Mouse (Mus musculus): ENCODE measurements around the gene BC029722.

Gene BC029722

GRCm38 (mm10) chr2:155778004-155778403 lies 41.2 kb downstream of the BC029722 start:
- peak in 1 of 2 experiments; percentile 46 for DNase-seq

GRCm38 (mm10) chr2:155777688-155777985 lies 41.6 kb downstream of the BC029722 start:
- DNase-seq, result peak in 1 of 2 experiments; percentile 60

- peak; percentile 58 to 62 for DNase-seq
Measured at GRCm38 (mm10) chr2:155776824-155777687, 42.2 kb downstream of the BC029722 start.

- peak; percentile 90 to 93 for DNase-seq
Measured at GRCm38 (mm10) chr2:155775685-155776263, 43.5 kb downstream of the BC029722 start.

GRCm38 (mm10) chr2:155774927-155775684 lies 44.1 kb downstream of the BC029722 start, which contains the start of gene Mmp24:
Gene Mmp24, plus strand, starts transcription at chr2:155775342.
- peak; percentile 66 to 67 for DNase-seq

GRCm38 (mm10) chr2:155774261-155774926 lies 44.8 kb downstream of the BC029722 start:
- DNase-seq, result peak; percentile 47 to 64

- peak in 1 of 2 experiments; percentile 60 for DNase-seq
Measured at GRCm38 (mm10) chr2:155773664-155774063, 45.6 kb downstream of the BC029722 start.
